Mouse (Mus musculus): ENCODE measurements around the gene Rex1bd. TPM values are rescaled to one million over a fixed set of nuclear protein-coding genes. Genes with fewer than 3 reads are reported as not detected.

The Rex1bd gene
- total RNA-seq, 2 experiments from 2014 or later: 95.1 to 106 TPM

DNA sequence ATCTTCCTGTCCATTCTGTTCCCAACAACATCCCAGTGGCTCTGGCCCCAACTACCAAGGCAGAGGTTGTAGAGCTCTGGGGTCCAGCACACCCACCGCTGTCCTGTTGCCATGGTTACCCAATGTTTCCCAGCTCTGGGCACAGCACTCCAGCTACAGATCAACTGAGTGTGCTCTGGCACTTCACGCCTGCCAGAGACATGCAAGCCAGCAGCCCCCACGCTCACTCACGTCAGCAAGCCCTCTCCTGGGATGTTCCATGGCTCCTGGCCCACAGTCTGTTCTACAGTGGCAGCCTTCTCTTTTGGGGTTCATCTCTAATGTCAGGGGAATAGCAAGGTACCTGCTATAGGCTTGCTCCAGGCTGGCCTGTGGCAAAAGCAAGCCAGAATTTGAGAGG is 43.2 kb downstream of the Rex1bd start:
- intact Hi-C loops (cut with DNase I): no loop called here
- DNase-seq (ENCODE audit: extremely low spot score in 1 of 2, low spot score in 2 of 2): peak in 1 of 2 experiments; percentile 53

DNA sequence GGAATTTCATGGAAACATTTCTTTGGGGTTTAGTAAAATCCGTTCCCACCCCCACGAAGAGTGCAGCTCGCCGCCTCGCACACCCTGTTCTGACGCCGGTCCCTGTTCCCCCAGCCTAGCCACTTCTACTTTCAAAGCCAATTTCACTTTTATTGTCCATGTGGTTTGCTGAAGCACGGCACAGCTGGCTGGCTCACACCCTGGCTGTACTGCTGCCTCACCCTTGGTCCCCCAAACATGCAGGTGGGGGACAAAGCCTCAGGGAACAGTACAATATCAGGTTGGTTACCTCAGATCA is 44.1 kb downstream of the Rex1bd start:
- DNase-seq (ENCODE audit: extremely low spot score in 1 of 2, low spot score in 2 of 2): no peak
- intact Hi-C loops (cut with DNase I): no loop called here

DNA sequence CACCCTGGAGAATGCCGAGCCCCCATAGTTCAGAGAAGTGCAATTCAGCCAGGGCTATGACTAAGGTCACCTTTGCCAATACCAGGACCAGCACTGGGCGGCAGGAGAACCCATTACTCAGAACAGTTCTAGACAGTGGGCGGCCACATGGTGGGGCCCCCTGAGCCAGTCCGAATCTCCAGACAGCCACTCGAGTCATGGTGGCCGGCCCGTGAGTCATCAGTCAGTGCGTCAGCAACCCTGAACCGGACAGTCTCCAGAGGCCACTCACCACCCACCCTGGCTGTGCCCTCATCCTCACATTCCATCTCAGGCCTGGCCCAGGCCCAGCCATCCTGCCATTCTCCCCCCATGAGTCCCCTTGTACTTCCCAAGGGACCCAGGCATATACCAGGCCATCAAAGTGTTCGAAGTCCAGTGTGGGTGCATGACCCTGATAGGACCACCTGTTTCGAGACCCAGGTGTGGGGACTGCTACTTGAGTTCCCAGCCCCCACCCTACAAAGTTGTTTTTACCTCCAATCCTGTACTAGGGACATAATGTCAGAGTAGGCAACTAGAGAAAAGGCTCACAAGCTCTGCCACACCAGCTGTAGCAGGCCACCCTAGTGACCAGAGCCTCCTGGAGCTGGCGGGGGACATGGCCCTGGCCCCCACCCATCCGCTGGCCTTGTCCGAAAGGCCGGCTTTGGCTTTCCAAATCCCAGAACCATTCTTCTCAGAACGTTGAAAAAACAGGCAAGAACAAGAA is 44.6 kb downstream of the Rex1bd start:
- intact Hi-C loops (cut with DNase I): no loop called here
- no peak for DNase-seq (ENCODE audit: extremely low spot score in 1 of 2, low spot score in 2 of 2)

DNA sequence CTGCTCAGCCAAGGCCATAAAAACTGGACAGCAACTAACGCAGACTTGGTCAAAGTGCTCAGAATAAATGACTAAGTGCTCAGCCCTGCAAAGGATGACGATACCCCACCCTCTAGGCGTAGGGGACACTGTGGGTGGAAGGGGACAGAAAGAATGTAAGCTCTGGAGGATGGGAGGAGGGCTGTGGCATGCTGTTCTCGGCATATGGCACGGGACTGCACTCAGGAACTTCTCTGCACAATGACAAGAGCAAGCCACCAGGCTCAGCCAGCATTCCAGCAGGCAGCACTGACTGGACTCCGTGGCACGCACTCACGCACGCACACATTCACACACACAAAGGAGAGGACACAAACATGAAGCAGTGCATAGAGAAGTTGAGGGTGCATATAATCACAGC is 45.9 kb downstream of the Rex1bd start:
- DNase-seq (ENCODE audit: extremely low spot score in 1 of 2, low spot score in 2 of 2): no peak
- intact Hi-C loops (cut with DNase I): no loop called here

DNA sequence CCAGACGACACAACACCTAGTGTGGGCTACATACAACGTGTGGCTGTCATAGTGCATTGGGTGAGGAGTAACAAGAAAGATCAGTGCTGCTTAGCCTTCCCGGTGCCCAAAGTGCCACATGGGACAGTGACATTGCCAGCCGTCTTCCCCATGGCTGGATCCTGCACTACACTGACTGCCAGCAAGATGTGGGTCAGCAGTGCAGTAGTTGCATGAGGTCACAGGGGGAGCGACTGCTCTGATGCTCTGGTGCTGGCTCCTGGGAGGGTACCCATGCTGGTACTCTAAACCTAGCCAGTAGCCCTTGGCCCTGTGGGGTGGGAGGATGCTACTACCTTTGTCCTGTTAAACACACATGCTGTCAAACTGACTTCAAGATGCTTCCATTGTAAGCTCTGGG is 46.4 kb downstream of the Rex1bd start:
- DNase-seq (ENCODE audit: extremely low spot score in 1 of 2, low spot score in 2 of 2): no peak
- intact Hi-C loops (cut with DNase I): no loop called here

DNA sequence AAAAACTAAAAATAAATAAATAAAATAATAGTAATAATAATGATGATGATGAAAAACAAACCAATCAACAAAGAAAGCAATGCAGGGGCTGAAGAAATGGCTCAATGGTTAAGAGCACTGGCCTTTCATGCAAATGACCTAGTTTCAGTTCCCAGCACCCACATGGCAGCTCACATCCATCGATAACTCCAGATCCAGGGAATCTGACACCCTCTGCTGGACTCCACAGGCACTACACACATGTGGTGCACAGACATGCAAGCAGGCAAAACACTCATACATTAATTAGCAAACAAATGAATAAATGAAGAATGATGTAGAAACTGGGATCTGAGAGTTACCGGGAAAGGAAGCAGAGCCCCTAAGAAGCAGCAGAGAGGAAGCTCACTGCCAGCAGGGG is 46.9 kb downstream of the Rex1bd start:
- intact Hi-C loops (cut with DNase I): no loop called here
- no peak for DNase-seq (ENCODE audit: extremely low spot score in 1 of 2, low spot score in 2 of 2)

DNA sequence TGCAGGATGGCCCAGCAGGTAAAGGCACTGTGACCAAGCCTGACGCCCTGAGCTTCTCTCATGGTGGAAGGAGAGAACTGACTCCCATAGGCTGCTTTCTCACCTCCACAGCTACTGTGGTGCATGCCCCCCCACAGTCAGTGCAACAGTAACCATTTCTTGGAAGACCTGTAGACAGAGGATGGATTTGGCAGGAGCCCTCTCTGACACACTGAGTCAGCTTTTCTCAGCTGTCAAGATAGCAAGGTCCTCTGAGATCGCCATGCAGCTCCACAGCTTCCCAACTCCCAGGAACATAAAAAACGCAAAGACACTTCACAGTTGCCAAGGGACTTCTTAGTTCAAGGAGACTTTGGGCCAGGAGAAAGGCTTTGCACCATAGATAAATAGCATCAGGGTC is 48.1 kb downstream of the Rex1bd start:
- intact Hi-C loops (cut with DNase I): no loop called here
- DNase-seq (ENCODE audit: extremely low spot score in 1 of 2, low spot score in 2 of 2): no peak

DNA sequence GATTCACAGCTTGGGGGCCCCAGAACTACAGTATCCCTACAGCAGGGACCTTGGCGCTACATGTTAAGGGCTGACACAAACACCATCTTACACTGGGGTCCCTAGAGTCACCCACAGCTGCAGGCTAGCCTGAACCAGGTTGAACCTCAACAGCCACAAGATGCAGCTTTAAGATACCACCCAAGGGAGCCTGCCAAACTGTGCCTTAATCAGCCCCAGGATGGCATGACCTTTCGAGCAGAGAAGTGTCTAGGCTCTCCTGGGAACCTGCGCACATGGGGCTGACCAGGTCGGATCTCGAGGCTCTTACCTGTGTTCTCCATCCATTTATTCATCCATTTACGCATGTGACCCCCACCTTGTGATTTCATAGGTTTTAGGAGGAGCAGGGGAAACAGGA is 48.7 kb downstream of the Rex1bd start:
- DNase-seq (ENCODE audit: extremely low spot score in 1 of 2, low spot score in 2 of 2): no peak
- intact Hi-C loops (cut with DNase I): no loop called here

DNA sequence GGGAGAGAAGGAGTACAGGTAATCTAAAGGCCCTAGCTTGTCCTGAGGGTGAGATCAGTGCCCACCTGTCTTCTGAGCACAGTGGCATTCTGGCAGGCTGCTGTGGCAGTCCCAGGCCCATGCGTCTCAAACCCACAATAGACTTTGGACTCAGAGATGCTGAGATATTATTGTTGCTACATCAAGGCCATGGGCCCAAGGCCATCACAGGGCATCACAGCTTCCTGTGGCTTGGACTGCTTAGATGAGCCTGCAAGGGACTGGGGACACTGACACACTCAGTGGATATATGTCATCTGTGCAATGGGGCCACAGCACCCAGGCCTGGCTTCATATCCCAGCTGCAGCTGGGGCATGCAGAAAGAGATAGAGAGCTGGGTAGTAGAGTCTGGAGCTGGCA is 49.6 kb downstream of the Rex1bd start:
- DNase-seq (ENCODE audit: extremely low spot score in 1 of 2, low spot score in 2 of 2): no peak
- intact Hi-C loops (cut with DNase I): no loop called here

Other genes starting within 250 kb of the Rex1bd start
- gene Homer3, start 223.9 kb downstream of the Rex1bd start, total RNA-seq (2021): 1 to 10 TPM; 7.9 to 9.4 TPM
- gene Ddx49, start 204.3 kb downstream of the Rex1bd start, total RNA-seq (2021): 10 to 100 TPM; 64.9 to 65.2 TPM
- gene Cope, start 204.2 kb downstream of the Rex1bd start, total RNA-seq (2021): 100 to 1,000 TPM; 124 to 134 TPM
- gene Cers1, start 191.0 kb downstream of the Rex1bd start, total RNA-seq (2021): 10 to 100 TPM; 97.9 to 98.4 TPM
- 10 to 100 TPM in 1 of 2 experiments, 1 to 10 TPM in 1; 6.6 to 13.0 TPM for gene Gdf1, start 176.9 kb downstream of the Rex1bd start, total RNA-seq (2021)
- 10 to 100 TPM; 46.9 to 48.1 TPM for gene Upf1, start 153.5 kb downstream of the Rex1bd start, total RNA-seq (2021)
- gene Comp, start 133.2 kb downstream of the Rex1bd start, total RNA-seq (2021): under 1 TPM in 1 of 2 experiments, not detected in 1; 0.14 TPM
- 100 to 1,000 TPM in 1 of 2 experiments, 10 to 100 TPM in 1; 98.8 to 105 TPM for gene Crtc1, start 67.2 kb downstream of the Rex1bd start, total RNA-seq (2021)
- 10 to 100 TPM; 33.1 to 33.8 TPM for gene Klhl26, start 29.8 kb downstream of the Rex1bd start, total RNA-seq (2021)
- gene Tmem59l, start 19.4 kb downstream of the Rex1bd start, total RNA-seq (2021): 100 to 1,000 TPM; 146 to 159 TPM
- 1 to 10 TPM; 7.0 to 9.5 TPM for gene Crlf1, start 13.6 kb downstream of the Rex1bd start, total RNA-seq (2021)
- 1,000 to 10,000 TPM in 1 of 2 experiments, 100 to 1,000 TPM in 1; 991 to 1,007 TPM for gene Uba52, start 4.0 kb upstream of the Rex1bd start, total RNA-seq (2021)
- gene Fkbp8, start 21.0 kb upstream of the Rex1bd start, total RNA-seq (2021): 100 to 1,000 TPM; 361 to 375 TPM
- 10 to 100 TPM; 37.5 to 41.2 TPM for gene Kxd1, start 21.2 kb upstream of the Rex1bd start, total RNA-seq (2021)
- gene Ell, start 32.7 kb upstream of the Rex1bd start, total RNA-seq (2021): 10 to 100 TPM; 15.1 to 18.5 TPM
- gene Isyna1, start 87.6 kb upstream of the Rex1bd start, total RNA-seq (2021): 10 to 100 TPM; 46.6 to 53.2 TPM
- 100 to 1,000 TPM; 236 to 250 TPM for gene Ssbp4, start 102.1 kb upstream of the Rex1bd start, total RNA-seq (2021)
- 1 to 10 TPM in 1 of 2 experiments, under 1 TPM in 1; 0.94 to 1.1 TPM for gene Lrrc25, start 109.4 kb upstream of the Rex1bd start, total RNA-seq (2021)
- gene Gdf15, start 125.7 kb upstream of the Rex1bd start, total RNA-seq (2021): not detected
- gene Pgpep1, start 153.6 kb upstream of the Rex1bd start, total RNA-seq (2021): 10 to 100 TPM; 11.5 to 15.9 TPM
- gene Lsm4, start 166.5 kb upstream of the Rex1bd start, total RNA-seq (2021): 10 to 100 TPM; 68.2 to 80.4 TPM
- 100 to 1,000 TPM; 147 to 149 TPM for gene Jund, start 192.2 kb upstream of the Rex1bd start, total RNA-seq (2021)
- gene Iqcn, start 196.7 kb upstream of the Rex1bd start, total RNA-seq (2021): under 1 TPM in 1 of 2 experiments, not detected in 1; 0.19 TPM
- not detected for gene Gm3336, start 211.8 kb upstream of the Rex1bd start, total RNA-seq (2021)
- under 1 TPM; 0.49 to 0.61 TPM for gene Pde4c, start 217.0 kb upstream of the Rex1bd start, total RNA-seq (2021)
- gene Rab3a, start 247.9 kb upstream of the Rex1bd start, total RNA-seq (2021): 100 to 1,000 TPM; 756 to 791 TPM

Data from left cerebral cortex, postnatal 10 days (tissue).